Mouse (Mus musculus): Measurements from ENCODE around the gene Tmem229b.

- no peak for TF ChIP-seq CTCF (IDR thresholded peaks at IDR 0.05)
- no peak for TF ChIP-seq POLR2A (IDR thresholded peaks at IDR 0.05; ENCODE audit: insufficient read depth, low read depth, low read length)
- 0 out of 2 replicates have a peak, but pooled peaks have one; percentile 14 for TF ChIP-seq EP300 (IDR thresholded peaks at IDR 0.05; ENCODE audit: insufficient read depth, low read depth, low read length)
Observed at GRCm38 (mm10) chr12:78971649-78972048, 35.8 kb downstream of the Tmem229b start.

All from heart, adult 2 months (tissue).